Mouse (Mus musculus): ENCODE measurements around the gene Lrrc71.

DNA sequence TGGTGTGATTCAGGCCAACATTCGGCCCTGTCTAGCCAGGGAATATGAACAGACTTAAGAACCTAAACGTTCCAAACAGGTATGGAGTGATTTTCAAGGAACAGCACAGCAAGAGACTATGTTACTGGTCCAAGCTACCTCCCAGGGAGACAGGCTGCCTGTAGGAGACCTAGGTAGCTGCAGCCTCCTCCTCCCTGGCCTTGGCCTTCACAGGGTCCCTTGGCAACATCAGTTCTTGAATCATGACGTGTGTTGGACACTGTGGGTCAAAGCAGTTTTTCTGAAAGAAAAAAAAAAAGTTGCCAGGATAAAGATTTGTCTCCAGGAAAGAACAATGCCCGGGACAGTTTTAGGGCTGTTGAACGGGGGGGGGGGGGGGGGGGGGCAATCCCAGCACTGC is 9.5 kb downstream of the Lrrc71 start:
- TF ChIP-seq CTCF (IDR thresholded peaks at IDR 0.05; ENCODE audit: extremely low read depth, insufficient read length, insufficient replicate concordance, low read depth, low read length) (no peak), POLR2A (IDR thresholded peaks at IDR 0.05; ENCODE audit: low read depth, low read length) (no peak)
